Mouse (Mus musculus) MN1 (cell line): ENCODE measurements at regions not wholly inside any gene's neighbourhood (a gene's known extent, or its start where the extent isn't known, plus 50 kb on each side); places are given as distances from the start of the nearest gene placed in this dataset.
"Not testable (repeated sequence)": the region's sequence is repeated elsewhere in the genome, so short reads cannot be mapped to it uniquely, and the experiment has no call there.

Source experiments
- DNase-seq: peaks from one replicate; pipeline ENCODE4 v3.0.0-alpha.2; 2016; ENCODE audit warnings: low spot score

DNA sequence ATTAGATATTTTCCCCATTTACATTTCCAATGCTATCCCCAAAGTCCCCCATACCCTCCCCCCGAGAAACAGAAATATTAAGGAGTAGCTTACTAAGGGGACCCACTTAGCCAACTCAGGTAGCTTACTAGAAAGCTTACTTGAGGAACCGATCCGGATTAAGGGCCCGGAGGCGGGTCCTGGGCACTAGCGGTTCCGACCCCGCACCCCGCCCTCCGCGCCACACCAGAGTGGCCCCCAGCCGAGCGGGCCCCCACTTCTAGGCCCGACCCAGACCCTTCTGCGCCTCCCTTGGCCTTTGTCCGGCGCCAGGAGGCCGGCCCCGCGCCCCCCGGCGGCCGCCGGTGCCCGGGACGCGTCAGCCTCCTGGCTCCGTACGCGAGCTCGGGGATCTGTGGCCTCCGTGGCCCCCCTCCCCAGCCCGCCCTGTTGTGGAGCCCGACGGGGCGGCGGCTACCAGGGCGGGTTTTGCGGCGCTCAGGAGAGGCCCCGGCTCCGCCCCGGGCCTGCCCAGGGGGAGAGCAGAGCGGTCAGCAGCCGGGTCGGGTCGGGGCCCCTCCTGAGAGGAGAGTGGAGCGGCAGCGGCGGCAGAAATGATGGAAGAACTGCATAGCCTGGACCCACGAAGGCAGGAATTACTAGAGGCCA lies 106.5 kb downstream of the Zfp600 start:
- DNase-seq = peak; percentile 0

DNA sequence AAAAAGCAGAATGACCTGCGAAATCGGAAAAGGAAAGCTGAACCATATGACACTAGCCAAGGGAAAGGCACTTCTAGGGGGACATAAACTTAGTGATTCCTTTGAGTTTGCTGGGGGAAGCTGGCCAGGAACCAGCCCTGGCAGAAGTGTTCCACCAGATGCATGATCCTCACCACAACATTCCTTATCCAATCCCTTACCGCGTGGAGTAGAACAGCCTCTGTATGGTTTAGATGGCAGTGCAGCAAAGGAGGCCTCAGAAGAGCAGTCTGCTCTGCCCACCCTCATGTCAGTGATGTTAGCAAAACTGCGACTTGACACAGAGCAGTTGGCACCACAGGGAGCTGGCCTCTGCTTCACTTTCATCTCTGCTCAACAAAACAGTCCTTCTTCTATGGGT lies 107.2 kb downstream of the Zfp600 start:
- DNase-seq = not testable (repeated sequence)

DNA sequence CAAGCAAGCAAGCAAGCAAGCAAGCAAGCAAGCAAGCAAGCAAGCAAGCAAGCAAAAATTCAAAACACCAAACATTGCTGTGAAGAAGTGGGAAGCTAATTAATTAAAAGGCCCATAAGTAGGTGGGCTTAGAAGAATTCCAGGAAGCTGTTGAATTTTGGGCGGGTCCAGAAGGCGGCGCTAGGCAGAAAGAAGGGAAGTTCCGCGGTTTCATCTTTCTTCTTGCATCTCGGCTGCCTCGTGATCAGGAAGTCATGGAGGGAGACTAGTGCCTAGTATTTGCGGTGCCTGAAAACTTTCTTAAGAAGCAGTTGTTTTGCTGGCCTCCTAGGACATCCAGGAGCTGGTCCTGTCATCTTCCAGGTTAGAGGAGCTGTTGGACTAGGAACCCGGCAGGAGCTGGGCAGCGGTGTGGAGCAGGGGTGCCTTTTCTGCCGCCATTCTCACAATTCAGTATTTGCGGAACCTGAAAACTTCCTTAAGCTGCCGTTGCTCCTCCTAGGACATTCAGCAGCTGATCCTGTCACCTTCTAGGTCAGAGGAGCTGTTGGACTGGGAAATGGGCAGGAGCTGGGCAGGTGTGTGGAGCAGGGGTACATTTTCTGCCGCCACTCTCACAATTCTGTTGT lies 113.6 kb downstream of the Zfp600 start:
- DNase-seq = not testable (repeated sequence)
